Mouse (Mus musculus) brain, embryonic 14.5 days (tissue): ENCODE data around the gene Cysrt1.

Source experiments
- CTCF ChIP-seq: fragments of 200-500 bp; IDR thresholded peaks from 2 replicates; pipeline ENCODE4 v1.5.1; 2012; ENCODE audit warnings: inconsistent platforms, mild to moderate bottlenecking, moderate library complexity, borderline replicate concordance; ENCODE audit not compliant: insufficient read depth, insufficient read length; ENCODE audit errors: extremely low read depth
- POLR2A ChIP-seq: fragments of 200-500 bp; IDR thresholded peaks from 2 replicates; pipeline ENCODE4 v1.6.1; 2012; ENCODE audit warnings: mild to moderate bottlenecking, inconsistent platforms, borderline replicate concordance; ENCODE audit not compliant: poor library complexity, insufficient read depth, insufficient read length, severe bottlenecking; ENCODE audit errors: extremely low read depth

GRCm38 (mm10) chr2:25287927-25288649 lies 45.8 kb upstream of the Cysrt1 start, which contains the start of gene Tmem210:
- TF ChIP-seq POLR2A (no peak), CTCF (no peak)
